Mouse (Mus musculus) T-helper 17 cell (primary cell): ENCODE results near the gene Vwa7.
"Not testable (repeated sequence)": the region's sequence is repeated elsewhere in the genome, so short reads cannot be mapped to it uniquely, and the experiment has no call there.

Experiments used
- in situ Hi-C, 2 experiments: fragments of 300-600 bp; cut with MboI, MseI; formaldehyde crosslinking; loops; 1 replicate in 1 of 2; 2 replicates in 1 of 2; pipeline ENCODE4 v1.15.1; 2025; ENCODE audit warnings: high pct_unique_total_duplicates in 2 of 2

Gene Vwa7

DNA sequence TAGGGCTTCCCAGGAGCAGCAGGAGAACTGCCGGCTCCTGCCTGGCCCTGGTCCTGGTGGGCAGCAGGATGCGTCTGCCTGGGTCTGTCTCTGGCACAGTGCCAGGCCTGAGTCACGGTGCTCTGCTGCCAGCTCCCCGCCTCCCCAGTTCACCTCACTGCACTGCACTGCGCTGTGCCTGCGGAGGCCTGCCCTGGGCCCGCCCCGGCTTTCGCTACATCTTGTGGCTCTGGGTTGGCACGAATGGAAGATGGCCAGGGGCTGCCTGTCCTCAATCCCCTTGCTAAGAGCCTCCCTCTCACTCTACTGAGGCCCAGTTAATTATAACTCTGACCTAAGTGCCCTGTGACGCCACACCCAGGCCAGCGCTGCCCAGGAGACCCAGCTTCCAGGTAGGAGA is at the start of gene Vwa7:
Gene Vwa7, plus strand, starts transcription at position 204 of the 400 bp plus-strand sequence.
- in situ Hi-C loops = no loop called here

DNA sequence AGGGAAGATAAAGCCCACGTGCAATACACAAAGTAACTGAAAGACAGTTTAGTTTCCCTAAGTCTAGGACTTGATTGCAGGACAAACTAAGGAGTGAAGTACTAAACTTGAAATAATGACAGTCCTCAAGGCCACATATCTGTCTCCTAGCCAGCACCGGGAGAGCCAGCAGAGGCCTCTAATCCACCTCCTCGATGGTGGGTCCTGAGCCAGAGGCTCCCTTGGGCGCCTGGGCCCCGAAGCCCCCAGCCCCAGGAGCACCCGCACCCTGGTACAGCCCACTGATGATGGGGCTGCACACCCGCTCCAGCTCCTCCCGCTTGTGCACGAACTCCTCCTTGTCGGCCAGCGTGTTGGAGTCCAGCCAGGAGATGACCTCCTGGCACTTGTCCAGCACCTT is 46.6 kb upstream of the Vwa7 start, which contains the start of gene Gm20481:
Gene Gm20481, plus strand, starts transcription at position 91 of the 400 bp plus-strand sequence.
- in situ Hi-C loops = not testable (repeated sequence)

DNA sequence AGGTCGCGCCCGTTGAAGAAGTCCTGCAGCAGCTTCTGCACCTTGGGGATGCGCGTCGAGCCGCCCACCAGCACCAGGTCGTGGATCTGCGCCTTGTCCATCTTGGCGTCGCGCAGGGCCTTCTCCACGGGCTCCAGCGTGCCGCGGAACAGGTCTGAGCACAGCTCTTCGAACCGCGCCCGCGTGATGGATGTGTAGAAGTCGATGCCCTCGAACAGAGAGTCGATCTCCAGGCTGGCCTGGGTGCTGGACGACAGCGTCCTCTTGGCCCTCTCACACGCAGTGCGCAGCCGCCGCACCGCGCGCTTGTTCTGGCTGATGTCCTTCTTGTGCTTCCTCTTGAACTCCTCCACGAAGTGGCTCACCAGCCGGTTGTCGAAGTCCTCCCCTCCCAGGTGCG is 45.5 kb upstream of the Vwa7 start:
- in situ Hi-C loops = not testable (repeated sequence)

DNA sequence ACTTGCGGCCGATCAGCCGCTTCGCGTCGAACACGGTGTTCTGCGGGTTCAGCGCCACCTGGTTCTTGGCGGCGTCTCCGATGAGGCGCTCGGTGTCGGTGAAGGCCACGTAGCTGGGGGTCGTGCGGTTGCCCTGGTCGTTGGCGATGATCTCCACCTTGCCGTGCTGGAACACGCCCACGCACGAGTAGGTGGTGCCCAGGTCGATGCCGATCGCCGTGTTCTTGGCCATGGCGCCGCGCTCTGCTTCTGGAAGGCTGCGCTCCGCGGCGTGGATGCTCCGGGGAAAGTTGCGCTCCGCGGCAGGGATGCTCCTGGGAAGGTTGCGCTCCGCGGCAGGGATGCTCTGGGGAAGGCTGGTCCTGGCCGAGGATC is 44.7 kb upstream of the Vwa7 start:
- in situ Hi-C loops = not testable (repeated sequence)

DNA sequence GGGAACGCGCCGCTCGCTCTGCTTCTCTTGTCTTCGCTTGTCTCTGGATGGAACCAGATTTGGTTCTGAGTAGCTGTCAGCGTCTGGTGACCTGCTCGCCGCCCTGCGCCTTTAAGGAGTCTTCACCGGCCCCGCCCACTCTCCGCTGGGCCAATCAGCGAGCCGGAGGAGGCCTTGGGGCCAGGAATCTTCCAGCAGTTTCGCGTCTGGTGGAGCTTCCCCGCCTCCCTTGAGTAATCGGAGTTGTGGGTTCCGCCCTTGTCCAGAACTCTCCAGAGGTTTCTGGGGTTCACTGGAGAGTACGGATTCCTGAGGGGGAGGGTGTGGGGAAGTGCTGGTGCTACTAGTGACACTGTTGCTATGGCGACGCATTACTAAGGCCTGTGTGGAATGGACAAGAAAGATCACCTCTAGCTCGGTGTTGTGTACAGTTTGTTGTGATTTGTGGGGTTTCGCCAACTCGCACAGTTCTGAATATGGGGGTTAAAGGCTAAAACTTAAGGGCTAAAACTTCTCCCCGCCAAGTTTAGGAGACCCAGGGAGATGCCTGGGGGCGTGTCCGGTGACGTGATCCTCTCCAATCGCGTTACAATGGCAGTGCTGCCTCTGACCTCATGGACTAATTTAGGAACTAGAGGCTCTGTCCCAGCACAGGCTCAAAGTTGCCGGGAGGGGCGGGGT is 44.2 kb upstream of the Vwa7 start, which contains the start of the genes Hspa1a and Hspa1l:
Gene Hspa1a, minus strand, starts transcription at position 88 of the 681 bp plus-strand sequence.
Gene Hspa1l, plus strand, starts transcription at position 635 of the 681 bp plus-strand sequence.
- in situ Hi-C loops = not testable (repeated sequence)

DNA sequence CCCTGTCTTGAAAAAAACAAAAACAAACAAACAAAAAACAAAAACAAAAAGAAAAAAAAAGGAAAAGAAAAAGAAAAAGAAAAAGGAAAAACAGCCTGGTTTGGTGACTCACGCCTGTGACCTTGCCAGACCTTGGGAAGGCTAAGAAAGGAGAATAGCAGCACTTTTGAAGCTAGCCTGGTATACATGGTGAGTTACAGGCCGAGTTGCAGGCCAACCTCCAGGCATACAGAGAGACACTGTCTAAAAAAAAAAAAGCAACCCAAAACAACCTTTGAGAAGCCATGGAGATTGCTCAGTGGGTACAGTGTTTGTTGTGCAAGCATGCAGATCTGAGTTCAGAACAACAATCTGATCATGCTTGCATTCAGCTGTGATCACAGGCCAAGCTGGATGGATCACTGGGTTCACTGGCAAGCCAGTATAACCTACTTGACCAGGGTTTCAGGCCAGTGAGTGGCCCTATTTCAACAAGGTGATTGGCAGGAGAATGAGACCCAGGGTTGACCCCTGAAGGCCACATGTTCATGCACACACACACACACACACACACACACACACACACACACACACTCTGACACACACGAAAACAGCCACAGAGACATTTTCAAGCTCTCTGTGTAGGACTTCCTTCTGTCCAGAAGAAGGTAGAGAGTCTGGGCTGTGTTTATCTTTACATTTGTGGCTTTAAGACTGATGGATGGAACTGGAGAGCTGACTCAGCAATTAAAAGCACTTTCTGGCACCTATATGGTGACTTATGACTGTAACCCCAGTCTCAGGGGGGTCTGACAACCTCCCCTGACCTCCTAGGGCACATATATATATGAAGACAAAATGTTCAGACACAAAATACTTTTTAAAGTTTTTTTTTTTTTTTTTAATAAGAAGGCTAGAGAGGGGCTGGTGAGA is 40.5 kb upstream of the Vwa7 start:
- in situ Hi-C loops = no loop called here

DNA sequence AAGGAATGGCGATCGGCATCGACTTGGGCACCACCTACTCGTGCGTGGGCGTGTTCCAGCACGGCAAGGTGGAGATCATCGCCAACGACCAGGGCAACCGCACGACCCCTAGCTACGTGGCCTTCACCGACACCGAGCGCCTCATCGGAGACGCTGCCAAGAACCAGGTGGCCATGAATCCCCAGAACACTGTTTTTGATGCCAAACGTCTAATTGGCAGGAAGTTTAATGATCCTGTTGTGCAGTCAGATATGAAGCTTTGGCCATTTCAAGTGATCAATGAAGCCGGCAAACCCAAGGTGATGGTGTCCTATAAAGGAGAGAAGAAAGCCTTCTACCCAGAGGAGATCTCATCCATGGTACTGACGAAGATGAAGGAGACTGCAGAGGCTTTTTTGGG is 39.4 kb upstream of the Vwa7 start:
- in situ Hi-C loops = no loop called here

DNA sequence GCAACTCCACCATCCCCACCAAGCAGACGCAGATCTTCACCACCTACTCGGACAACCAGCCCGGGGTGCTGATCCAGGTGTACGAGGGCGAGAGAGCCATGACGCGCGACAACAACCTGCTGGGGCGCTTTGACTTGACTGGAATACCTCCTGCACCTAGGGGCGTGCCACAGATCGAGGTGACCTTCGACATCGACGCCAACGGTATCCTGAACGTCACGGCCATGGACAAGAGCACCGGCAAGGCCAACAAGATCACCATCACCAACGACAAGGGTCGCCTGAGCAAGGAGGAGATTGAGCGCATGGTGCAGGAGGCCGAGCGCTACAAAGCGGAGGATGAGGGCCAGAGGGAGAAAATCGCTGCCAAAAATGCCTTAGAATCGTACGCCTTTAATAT is 38.1 kb upstream of the Vwa7 start:
- in situ Hi-C loops = no loop called here

DNA sequence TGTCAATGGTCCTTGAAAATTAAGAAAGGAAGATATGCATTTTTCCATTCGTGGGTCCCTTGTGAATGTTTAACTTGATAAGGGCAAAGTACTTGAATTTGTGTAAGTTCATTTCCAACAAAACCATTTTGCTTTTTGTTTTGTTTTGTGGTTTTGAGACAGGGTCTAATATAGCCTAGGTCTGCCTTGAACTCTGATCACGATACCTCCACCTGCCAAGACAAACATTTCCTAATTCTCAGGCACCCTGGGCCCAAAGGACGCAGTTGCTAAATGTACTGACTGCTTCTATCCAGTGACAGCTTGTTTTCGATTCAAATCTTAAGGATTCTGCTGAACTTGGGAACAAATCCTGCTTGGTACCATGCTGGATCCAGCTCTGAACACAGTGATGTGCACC is 36.7 kb upstream of the Vwa7 start:
- in situ Hi-C loops = loop anchor here in 1 of 2 experiments (5.0 kb wide), 1 partner anchor 32 kb away; no protein-coding TSS in a partner anchor

DNA sequence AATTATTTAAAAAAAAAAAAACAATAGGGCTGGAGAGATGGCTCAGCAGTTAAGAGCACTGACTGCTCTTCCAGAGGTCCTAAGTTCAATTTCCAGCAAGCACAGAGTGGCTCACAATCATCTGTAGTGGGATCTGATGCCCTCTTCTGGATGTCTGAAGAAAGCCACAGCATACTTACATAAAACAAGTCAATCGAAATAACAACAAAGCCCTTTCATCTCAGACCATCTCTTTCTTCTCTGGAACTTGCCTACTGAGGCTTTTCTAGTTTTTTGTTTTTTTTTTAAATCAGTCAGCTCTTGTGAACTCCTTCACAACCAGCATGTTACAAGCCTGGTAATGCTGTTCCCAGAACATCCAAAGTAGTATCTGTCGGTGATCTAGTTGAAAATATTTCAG is 35.7 kb upstream of the Vwa7 start:
- in situ Hi-C loops = loop anchor here in 1 of 2 experiments (5.0 kb wide), 1 partner anchor 33 kb away; no protein-coding TSS in a partner anchor

DNA sequence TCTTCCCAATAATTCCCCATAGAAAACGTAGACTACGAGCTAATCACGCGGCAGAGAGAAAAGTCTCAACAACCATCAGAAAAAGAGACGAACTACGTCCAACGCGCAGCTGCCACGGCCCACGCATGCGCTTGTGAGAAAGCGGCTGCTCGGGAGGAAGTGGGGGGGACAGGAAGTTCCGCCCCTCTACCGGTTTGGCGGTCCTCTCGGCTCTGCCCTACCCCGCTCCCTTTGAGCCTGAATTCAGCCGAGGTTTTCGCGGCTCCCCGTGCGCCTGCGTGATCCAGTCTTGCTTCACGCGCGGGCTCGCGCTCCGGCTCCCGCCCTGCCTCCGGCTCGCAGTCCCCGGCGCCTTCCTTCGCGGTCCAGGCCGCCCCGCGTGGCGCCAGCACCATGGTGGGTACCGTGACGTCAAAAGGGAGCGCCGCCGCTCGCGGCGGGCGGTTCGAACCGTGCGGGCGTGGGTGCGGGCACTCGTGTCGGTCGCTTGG is 34.6 kb upstream of the Vwa7 start, which contains the start of gene Lsm2:
Gene Lsm2, plus strand, starts transcription at position 173 of the 491 bp plus-strand sequence.
- in situ Hi-C loops = loop anchor here in 1 of 2 experiments (5.0 kb wide), 1 partner anchor 34 kb away; no protein-coding TSS in a partner anchor

DNA sequence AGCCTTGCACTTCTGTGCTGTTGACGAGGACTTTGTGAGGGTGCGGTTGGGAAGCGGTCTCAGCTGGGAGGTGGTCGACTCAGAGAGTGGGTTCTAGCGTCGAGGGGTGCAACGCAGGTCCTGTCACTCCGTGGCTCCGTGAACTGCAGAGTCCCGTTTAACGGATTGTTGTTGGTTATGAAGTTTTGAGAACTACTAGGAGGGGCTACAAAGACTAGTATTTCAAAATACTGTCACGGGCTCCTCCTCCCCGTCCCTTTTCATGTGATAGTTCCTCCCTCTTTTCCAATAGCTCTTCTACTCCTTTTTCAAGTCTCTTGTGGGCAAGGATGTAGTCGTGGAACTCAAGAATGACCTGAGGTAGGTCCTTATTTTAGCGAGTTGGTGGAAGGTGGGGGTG is 34.1 kb upstream of the Vwa7 start:
- in situ Hi-C loops = loop anchor here in 1 of 2 experiments (5.0 kb wide), 1 partner anchor 35 kb away; no protein-coding TSS in a partner anchor

DNA sequence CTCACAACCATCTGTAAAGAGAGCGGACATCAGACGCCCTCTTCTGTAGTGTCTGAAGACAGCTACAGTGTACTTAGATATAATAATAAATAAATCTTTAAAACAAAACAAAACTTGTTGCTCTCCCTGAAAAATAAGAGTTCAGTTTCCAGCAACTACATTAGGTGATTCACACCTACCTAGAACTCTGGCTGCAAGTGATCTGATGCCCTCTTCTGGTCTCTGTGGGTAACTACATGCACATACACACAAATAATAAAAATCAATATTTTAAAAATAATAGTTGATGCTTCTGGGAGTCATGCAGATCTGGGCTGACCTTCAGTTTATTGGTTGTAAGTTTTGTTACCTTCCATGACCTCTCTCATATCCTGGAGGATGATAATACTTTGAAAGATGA is 32.2 kb upstream of the Vwa7 start:
- in situ Hi-C loops = loop anchor here in 1 of 2 experiments (5.0 kb wide), 1 partner anchor 37 kb away; no protein-coding TSS in a partner anchor

DNA sequence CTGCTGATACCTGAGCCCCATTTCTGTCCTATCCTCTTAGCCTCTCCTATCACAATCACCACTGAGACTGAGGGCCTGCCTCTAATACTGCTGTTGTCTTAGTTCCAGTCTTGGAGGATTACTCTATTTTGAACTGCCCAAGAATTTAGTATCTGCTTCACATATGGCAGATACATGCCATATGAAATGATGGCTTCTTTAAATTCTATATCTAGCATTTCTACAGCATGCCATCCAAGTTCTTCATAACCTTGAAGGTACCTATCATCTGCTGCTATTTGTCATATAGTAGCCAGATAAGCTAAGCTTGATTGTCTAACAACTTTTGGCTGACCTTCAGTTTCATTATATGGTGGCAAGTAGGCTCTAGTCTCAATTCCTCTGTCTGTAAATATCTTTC is 21.6 kb upstream of the Vwa7 start:
- in situ Hi-C loops = no loop called here

DNA sequence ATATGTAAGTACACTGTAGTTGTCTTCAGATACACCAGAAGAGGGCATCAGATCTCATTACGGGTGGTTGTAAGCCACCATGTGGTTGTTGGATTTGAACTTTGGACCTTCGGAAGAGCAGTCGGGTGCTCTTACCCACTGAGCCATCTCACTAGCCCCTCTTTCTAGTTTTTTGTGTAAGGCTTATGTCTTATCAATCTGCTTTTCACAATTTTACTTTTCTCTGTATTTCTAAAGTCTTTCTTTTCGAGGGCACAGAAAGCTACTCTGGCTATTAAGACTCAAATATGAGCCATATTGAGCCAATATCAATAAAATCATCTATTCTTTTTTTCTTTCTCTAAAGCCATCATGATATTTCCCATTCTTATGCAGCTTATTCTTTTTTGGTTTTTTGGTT is 21.2 kb upstream of the Vwa7 start:
- in situ Hi-C loops = not testable (repeated sequence)

DNA sequence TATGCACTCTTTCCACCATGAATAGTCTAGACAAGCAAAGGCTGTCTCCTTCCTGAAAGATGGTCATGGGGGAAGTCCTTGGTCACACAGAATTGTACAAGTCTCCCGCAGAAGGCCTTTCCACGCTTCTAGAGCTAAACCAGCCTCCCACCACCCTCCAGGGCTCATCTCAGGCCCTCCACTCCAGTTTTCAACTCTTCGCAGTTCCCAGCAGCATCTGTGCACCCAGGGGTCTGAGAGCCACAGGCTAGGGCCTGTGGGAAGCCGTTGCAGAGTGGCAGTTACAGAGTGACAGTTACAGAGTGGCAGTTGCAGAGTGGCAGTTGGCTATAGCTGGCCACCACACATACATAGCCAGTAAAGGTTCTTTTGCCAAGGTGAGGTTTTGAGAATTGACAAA is 20.5 kb upstream of the Vwa7 start:
- in situ Hi-C loops = not testable (repeated sequence)

DNA sequence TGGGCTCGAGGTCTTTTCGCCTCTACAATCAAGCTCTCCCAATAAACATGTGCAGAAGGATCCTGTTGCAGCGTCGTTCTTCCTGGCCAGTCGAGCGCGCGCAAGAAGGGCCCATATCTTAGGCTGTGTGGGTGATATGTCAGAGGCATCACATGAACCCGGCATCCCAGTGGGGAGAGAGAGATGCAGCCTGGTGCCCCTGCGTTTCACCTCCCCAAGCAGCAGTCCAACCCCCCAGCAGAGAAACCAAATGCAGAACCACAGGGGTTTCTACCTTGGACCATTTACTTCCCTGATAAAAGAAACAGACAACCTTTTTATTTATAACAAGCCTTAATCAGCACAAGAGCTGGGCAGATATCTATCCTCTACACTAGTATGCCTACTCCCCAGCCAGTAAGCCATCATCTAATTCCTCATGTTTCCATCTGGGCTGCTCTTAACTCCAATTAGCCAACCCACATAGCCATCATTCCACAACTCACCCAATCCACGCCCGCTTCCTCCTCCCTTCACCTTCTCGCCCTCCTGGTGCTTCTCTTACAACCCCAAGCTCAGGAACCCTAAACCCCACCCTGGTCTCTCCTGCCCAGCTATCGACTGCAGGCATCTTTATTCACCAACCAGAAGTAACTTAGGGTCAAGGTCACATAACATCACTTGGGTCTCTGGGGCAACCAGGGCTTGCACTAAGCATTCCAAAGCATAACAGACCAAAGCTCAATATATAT is 19.8 kb upstream of the Vwa7 start:
- in situ Hi-C loops = no loop called here

DNA sequence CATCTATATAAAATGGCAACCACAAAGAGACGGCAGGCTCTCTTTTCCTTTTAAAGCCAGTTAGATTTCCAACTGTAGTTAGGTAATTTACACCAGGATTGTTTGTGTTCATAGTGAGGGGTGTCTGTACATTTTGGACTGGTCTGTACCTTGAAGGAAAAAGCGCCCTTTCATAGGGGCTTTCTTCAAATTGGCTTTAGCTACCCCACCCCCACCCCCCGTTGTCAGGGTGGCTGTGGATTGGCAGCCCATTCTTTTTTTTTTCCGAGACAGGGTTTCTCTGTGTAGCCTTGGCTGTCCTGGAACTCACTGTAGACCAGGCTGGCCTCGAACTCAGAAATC is 19.3 kb upstream of the Vwa7 start:
- in situ Hi-C loops = no loop called here

DNA sequence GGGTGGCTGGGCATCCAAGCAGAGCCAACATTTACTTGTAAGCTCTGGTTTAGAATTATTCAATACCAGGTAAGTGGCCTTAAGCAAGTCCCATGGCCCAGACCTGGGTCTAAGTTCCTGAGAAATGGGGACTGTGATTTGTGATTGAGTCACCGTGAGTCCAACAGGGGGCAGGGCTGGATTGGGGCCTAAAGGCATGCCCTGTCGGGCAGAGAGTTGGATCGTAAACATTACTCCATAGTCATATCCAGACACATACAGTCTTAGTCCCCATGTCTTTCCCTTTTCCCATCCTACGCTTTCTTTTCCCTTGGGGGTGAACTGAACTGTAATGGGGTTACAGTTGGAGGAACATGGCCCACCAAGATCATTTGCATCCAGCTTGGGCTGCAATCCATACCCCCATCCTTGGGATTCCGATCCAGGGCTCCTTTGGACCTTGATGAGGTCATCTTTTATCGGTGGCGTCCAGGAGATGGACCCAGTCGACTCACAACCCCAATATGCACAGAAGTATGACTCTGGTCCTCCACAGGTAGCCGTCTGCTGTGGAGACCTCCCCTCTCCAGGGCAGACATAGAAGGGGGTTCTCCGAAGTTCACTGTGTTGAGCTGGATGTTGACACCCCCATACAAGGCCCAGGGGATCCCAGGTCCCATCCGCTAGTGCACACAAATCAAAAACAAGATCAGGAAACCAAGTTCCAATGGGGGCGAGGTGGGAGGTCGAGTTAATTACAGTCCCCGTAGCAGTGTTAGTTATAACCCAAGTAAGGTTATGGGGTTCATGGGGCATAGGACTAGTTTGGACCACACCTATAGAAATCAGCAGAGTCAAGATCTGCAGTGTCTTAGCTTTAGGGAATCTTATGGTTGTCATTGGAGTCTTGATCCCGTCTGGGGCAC is 17.6 kb upstream of the Vwa7 start:
- in situ Hi-C loops = no loop called here
